Mouse (Mus musculus): Measurements from ENCODE around the gene Camk2d.

GRCm38 (mm10) chr3:126652361-126652760 is 56.3 kb downstream of the Camk2d start:
- TF ChIP-seq CTCF (IDR thresholded peaks at IDR 0.05; ENCODE audit: control insufficient read depth, insufficient read depth, insufficient replicate concordance, low read depth, low read length) (no peak), POLR2A (IDR thresholded peaks at IDR 0.05; ENCODE audit: control insufficient read depth, low read depth, low read length) (no peak)
